Mouse (Mus musculus): ENCODE results near the gene Ttll13. TPM values are rescaled to one million over a fixed set of nuclear protein-coding genes. Genes with fewer than 3 reads are reported as not detected.

The Ttll13 gene
- total RNA-seq (2021): 0.83 and 1.0 TPM in 2 replicates
- long read RNA-seq, experiment 1, partial matches to known transcripts: 0 of 2 reads
- long read RNA-seq, experiment 1, other reads (novel, unspliced or antisense): 2 of 2 reads
- long read RNA-seq, experiment 2, partial matches to known transcripts: 1 of 2 reads
- long read RNA-seq, experiment 2, other reads (novel, unspliced or antisense): 1 of 2 reads

DNA sequence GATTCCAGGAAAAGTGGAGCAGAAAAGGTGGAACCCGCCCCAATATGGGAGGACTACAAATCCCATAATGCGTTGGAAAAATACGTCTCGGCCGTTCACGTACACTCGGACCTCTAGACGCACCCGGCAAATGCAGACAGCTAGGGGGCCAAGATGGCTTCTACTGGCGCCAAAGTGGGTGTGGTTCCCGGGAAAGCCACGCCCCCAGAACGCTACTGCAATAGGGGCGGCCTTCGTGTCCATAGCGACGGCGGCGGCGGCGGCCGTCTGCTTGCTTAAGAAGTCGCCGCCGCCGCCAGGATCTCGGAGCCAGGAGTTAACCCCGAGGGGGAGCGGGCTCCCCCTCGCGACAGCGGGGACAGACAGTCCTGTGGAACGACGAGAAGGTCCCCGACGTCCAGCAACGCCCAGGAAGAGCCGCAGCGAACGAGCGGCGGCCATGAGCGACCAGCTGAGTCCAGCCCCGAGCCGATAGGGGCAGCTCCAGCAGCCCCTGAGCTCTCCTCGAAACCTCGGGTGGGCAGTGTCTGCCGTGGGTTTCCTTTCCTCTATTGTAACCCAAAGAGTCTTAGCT, at the start of gene Ttll13:
TSS of gene Ttll13 (plus strand) at position 229 of the 574 bp plus-strand sequence.
- peak; percentile 99 for DNase-seq

DNA sequence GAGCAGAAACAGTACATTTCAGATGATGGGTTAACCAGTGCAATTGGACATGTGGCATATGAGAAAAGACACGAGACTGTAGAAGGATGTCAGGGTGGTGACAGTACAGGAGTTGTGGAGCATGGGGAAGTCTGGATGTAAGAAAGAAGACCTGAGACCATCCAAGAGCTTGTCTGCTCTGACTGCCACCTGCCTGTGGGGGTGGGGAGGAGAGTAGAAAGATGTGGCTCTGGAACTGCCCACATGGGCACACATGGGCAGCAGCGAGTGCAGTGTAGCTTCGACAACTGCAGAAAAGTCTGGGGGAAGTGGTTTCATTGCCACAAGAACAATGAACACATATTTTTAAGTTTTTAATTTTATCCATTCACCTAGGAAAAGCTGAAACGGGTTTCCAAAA, 48.8 kb upstream of the Ttll13 start:
- peak; percentile 56 for DNase-seq

DNA sequence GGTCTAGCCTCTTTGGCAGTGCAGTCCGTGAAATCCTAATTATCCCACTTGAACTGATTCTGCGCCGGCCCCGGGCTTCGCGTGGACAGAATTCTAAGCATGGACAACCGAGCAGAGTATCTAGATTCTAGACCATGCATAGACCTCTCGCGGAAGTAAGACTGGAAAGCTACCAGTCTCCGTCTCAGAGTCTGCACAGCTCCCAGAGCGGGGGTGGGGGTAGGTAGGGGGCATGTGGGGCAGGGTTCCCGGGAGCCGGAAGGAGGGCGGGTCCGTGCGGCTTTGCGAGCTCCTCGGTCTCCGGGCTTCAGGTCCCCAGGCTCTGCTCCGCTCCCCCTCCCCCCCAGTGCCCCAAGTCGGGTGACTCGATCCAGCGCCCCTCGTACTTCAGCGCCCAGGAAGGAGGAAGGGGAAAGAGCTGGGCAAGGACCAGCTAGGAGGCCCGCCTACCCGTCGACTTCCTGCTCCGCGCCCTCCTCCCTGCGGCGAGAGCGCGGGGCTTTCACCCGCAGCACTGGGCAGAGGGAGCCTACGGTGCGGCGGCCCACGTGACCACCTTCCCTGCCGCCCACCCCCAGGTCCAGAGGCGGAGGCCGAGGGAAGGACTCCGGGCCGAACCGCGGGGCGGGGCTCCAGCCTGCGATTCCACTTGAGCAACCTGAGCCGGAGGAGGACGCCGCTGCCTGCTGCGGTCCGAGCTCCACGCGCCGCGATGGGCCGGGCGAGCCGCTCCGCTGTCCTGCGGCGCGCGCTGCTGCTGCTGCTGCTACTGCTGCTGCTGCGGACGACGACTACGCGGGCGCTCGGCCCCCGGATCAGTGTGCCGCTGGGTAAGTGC, 48.0 kb upstream of the Ttll13 start:
- peak; percentile 93 for DNase-seq

DNA sequence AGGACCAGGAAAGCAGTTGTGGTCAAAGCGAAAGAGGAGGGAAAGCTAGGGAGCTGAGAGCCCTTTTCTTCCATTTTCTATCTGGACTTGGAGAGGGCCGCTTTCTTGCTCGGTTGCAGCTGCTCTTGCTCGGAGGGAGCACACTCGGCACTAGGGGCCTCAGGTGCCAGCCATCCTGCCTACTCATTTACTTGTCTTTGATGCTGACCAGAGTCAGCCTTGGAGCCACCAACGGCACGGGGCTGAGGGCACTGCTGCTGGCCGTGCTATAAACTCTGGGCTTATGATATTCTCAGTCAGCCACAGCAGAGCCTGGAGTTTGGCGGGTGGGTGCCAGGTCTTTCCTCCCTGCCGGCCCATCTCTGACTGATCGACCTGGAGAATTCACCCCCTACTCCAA, 47.3 kb upstream of the Ttll13 start:
- DNase-seq: peak; percentile 60

DNA sequence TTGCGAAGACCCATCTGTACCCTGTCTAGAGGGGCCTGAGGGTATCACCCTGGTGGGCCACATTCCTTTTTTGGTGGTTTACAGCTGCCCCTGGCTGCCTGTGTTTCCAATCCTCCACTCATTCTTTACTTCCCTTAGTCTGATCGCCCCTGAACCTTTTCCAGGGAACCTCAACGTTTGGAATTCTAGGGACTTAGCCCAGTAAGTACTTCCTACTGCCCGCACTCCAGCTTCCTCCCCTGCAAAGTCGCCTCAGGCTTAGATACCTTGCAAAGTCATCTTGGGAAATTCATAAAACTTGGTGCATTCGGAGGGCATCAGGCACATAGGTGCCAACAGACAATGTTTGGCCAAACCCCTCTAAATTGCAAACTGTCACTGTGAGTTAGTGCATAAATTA, 46.9 kb upstream of the Ttll13 start:
- DNase-seq: no peak

DNA sequence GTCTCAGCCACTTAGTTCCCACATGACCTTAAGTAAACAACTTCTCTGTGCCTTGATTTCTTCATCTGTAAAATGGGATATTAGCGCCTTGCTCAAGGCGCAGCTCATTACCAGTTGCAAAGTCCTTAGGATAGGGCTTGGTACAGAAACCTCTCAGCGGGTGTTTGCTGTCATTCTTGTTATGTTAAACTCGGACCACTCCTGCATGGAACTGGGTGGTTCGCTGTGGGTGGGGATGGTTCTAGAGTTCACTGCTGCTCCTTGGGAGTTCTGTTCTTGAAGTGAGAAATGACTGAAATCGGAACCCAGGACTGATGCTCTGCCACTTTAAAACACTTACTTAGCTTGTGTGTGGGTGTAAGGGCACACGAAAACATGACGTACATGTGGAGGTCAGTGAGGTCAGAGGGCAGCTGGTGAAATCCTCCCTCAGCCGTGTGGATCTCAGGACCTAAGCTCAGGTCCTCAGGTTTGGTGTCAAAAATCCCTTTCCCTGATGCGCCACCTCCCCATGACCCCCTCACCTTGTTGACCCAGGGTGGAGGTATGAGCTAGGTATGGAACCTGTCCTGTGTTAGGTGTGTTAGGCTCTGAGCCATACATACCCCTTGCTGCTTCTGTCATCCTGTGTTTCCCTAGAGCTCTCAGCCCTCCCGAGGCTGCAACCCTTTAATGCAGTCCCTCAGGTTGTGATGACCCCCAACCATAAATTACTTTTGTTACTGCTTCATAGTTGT, 46.2 kb upstream of the Ttll13 start:
- DNase-seq: peak; percentile 7

DNA sequence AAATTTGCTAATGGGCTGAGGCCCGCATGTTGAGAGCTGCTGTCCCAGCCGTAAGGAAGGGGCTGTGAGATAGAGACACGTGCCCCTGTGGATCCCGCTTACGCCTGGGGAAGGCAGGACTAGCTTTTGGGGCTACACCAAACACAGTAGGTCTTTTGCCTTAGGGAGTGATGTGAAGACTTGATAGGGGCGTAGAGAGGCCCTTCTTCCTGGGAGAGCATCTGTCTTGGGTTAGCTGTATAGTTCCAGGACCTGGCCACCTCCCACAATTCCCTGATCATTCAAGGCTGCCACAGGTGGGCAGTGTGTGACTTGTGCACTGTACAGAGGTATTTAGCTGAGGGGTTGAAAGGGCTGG, 45.6 kb upstream of the Ttll13 start:
- DNase-seq: peak; percentile 3

DNA sequence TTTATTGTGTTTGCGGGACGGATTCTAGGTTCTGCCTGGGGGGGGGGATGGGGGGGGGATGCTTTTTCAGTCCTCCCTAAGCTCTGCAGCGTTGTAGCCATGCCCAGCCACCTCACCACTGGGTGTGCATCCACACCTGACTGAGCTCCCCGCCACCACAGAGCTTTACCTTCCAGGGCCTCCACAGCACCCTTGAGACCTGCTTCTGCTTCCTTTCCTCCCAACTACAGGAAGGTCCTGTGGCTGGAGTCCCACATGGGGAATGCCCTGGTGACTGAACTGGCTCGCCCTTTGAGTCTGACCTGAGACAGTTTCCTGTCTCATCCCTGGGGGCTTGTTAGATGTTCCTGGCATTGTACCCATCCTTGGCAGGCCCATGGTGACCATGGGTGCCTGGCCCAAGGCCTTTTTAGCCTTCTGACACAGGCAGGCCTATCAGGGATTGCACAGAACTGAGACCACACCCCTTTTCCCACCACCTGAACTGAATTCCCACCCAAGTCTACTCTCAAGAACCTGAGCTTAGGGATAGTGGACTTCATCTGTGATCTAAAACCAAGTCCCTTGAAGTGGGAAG, 45.1 kb upstream of the Ttll13 start:
- peak; percentile 77 for DNase-seq

DNA sequence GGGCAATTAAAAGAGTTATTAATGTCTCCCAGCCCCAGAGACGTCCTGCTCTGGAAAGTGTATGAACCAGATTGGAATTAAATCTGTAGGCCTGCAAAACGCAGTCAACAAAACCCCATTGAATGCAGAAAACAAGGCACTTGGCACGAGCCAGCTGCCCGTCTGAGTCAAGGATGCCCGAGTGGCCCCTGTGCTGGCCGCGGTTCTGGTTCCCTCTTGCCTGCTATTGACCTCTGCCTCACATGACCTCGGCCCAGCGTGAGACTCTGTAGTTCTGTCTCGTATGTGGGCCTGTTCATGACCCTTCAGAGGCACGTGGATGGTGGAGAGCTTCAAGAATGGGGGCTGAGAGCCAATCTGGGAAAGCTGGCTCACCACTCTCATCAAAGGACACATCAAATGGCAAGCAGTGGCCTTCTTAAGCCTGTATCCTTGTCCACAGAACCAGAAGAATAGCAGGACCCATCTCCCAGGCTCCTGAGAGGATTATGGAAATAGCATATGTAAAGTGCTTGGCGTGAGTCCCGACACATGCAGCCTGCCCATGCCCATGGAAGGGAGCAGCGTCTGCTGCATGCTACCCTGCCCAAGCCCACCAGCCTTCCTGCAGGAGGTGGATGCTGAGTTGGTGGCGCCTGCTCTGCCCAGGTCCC, 44.2 kb upstream of the Ttll13 start:
- DNase-seq: peak; percentile 37

DNA sequence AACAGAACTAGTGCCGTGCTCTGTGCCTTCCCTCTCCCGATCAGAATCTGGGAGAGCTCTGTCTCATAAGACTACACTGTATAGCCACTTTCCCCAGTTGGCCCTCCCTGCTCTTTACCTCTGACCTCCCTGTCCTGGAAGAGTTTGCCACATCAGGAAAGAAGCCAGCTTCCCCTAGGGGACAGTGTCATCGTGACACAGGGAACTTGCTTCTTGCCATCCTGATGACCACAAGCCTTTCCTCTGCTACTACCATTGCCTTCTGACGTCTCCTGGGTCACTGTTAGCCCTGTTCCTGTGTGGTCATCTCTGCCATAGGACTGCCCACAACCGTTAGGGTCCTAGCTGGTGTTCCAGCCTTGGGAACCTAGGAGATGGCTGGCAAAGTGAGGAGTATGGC, 43.2 kb upstream of the Ttll13 start:
- peak; percentile 52 for DNase-seq

DNA sequence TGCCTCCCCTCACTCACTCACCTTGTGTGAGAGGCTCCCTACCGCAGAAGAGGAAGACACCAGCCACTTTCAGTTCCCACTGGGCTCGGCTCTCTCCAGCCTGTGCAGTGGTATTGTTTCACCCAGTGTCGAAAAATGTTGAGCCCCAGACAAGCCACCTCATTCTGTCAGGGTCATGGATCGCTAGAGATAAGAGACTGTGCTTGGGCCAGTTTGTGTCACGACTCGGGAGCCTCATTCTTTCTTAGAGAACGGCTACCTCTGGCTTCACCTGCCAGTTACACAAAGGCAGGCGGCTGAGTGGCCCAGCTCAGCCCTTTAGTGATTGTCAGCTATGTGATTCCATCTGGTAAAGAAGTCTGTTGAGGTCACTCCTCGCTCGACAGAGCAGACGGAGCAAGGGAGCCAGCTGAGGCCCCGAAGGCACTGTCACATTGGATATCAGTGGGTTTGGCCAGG, 42.5 kb upstream of the Ttll13 start:
- DNase-seq: peak; percentile 58

DNA sequence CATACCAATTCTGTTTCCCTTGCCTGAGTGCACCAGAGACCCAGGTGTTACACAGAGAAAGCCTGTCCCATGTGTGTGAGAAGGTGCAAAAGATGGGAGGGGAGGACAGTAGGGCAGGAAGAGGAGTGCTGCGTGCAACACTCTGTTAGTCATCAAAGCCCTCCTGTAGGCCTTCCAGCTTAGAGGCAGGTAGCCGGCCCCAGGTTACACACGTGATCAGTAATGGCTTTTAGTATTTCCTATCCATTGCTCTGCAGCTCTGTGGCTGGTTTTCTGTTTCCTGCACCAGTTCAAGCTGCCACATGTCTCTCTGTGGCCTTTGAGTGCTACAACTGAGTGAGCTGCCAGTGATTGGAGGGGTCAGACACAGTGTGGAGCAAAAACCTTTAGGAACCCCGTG, 41.8 kb upstream of the Ttll13 start:
- no peak for DNase-seq

DNA sequence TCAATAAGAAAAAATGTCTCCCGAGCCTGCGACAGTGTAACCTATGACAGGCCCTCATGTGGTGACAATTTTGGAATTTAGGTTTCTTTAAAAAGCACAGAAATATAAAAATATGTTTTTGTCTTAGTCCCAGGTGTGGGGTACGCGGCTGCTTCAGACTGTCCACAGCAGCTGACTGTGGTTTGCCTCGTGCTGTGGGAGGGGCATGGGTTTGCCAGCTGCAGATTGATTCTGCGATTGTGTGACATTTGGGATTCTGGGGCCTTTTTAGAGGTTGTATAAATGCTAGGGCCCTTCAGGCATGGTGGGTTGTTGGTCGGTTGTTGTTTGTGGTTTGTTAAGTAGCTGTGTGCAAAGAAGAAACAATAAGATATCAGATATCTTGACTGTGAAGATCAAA, 41.2 kb upstream of the Ttll13 start:
- no peak for DNase-seq

DNA sequence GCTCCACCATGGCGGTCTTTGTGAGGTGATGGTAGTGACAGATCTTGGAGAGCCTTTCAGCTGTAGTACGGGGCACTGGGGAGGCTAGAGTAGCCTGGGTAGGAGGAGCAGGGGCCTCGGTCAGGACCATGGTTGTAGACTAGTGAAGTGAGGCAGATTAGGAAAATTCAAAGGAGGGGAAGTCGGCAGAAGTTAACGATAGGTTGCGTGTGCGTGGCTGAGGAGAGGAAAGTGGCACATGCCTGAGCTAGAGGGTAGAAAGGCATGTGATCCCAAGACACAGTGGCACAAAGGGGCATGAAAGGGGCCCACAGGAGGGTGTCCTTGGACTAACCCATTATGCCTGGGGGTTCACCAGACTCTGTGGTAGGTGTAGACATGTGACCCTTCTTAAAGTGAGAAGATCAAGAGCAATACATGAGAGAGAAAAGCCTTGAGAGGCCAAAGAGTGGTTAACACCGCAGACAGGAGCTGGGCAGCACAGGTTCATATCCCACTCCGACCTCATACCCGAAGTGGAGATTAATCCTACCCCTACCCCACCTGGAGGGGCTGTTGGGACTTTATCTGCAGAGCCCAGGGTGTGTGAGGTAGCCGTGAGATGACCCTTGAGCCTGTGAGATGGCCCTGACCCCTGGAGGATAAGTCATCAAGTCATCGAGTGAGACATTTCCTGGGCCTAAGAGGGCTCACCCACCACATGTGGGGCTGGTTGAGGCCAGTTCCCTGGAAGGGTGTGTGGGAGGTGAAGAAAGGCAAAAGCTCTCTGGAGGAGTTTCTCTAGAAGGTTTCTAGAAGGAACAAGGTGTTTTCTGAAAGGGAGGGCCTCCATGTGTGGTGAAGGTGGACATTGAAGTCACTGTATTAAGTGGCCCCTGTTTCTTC, 40.2 kb upstream of the Ttll13 start:
- no peak for DNase-seq

DNA sequence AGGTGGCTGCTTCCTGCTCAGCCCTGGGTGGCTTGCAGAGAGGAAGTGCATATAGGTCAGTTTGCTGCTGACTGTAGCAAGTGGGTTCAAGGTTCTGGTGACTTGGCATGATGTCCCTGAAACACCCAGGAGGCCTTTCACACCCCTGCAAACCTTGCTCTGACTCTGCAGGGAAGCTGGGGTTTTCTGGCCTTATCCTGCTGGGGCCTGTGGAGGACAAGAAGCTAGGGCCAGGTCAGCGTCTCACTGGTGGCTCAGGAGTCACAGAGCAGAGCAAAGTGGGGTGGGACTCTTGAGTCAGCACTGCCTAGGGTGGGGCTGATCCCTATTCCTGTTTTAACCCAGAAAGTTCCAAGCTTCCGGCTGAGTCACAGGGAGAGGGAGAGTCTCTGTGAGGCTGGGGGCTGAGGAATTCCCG, 38.9 kb upstream of the Ttll13 start:
- DNase-seq: peak; percentile 75

DNA sequence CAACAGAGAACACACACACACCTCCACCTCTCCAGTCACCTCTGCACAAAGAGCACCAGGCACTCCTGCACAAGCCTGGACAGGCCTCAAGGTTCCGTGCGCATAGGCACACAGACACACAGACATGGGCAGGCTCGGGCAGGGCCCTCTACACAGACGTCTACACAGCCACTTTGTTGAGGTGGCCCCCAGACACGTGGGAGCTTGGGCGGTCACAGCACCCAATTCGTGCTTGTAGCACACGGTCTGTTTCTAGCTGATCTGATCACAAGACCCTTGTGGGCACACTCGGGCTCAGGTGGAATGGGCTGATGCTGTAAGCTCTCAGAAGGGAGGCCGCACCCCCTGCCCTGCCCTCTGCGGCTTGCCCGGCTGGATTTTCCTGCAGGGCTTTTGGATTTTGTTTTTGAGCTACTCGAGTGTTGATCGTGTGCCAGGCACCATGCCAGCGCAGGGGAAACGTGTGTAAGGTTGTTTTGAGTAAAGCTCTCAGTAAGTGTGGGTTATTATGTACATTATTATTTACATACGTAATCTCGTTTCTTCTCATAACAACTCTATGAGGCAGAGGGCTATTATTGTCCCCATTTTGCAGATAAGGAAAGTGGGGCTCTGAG, 38.0 kb upstream of the Ttll13 start:
- DNase-seq: peak; percentile 31

DNA sequence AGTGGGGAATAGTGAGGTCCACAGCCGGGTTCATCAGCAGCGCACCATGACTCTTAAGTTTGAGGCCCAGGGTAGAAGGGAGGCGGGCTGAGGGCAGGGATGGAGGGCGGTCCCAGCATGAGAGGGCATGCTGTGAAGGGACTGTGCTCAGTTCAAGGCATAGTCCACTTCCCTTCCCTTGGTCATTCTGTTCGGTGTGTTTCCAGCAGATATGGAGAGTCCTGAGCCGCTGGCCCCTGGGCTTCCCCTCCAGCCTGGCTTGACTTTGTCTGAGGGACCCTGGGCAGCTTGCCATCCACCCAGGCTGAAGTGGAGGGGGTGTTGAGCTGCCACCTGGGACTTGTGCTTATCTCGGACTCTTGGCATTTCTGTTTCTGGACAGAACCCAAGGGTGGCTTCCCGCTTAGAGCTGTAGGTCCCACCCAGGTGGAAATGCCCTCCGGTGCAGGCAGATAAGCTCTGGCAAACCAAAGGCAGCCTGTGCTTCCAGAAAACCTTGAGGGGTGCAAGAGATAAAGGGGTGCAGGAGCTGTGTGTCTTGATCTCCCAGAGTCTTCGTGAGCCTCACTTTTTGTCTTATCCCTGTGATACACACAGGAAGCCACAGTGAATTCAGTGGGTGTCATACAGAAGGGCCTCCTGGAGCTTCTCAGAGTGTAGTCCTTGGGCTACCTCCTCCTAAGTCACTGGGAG, 37.3 kb upstream of the Ttll13 start:
- DNase-seq: peak; percentile 80

DNA sequence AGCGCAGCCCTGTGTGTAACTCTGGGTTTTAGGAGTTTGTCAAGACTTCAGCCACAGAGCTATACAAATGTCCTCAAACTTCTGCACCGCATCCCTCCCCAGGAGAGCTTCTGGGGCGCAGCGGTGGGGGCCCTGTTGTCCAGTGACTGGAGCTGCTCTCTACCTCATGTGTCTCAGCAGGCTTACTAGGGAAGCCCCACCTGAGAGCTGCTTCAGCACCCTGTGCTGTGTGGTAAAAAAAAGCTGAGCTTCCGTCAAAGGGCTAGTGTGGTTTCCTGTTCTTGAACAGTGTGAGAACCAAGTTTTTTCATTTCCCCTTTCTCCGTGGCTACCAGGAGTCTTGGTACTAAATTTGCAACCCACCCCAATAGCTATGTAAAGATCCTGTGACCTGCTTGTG, 36.5 kb upstream of the Ttll13 start:
- DNase-seq: peak; percentile 37

DNA sequence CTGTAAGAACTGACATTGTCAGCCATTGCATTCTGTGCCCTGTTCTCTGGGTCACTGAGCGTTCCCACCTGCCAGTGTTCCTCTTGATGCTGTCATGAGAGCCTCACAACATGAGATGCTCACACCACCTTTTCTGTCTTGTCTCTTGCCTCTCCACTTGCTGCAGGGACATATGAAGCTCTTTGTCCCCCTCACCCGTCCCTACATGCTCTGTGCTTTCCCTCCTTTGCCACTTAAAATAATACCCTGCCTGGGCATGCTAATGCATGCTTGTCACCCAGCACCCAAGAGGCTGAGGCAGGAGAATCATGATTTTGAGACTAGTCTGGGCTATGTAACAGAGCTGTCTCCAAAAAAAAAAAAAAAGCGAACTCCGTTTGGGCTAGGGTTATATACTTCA, 35.2 kb upstream of the Ttll13 start:
- DNase-seq: no peak

DNA sequence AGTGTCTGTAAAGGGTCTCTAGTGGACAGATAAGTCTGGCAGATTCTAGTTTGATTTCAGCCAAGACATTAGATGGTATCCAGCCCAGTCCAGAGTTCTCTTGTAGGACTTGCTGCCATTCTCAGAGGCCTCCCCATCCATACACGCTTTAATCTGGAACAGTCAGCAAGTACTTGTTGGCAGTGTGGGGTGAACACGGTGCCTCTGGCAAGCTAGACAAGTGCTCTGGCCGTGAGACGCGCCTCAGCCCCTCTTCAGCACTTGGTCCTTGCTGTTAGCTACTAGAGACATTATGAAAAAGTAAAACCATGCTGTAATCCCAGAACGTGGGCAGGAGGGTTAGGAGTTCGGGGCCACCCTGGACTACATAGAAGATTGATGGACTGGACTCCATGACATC, 32.6 kb upstream of the Ttll13 start:
- DNase-seq: no peak

All from adrenal gland, postnatal 14 days (tissue).